Mouse (Mus musculus) brain, adult 10 weeks (tissue): ENCODE results near the gene AK157302. TPM values are rescaled to one million over a fixed set of nuclear protein-coding genes. Genes with fewer than 3 reads are reported as not detected.

Source experiments
- polyA plus RNA-seq: library from polyadenylated mRNA; stranded (reverse); fragments of 350-450 nt; fragmentation: Illumina TruSeq; extraction: RNeasy Lipid Tissue Mini Kit (QIAGEN cat#74804); gene quantifications from one replicate; pipeline ENCODE4 v1.2.3, GENCODE M21; 2015; ENCODE audit warnings: low read depth, low replicate concordance

Gene AK157302
- polyA plus RNA-seq, result 2.2 TPM

DNA sequence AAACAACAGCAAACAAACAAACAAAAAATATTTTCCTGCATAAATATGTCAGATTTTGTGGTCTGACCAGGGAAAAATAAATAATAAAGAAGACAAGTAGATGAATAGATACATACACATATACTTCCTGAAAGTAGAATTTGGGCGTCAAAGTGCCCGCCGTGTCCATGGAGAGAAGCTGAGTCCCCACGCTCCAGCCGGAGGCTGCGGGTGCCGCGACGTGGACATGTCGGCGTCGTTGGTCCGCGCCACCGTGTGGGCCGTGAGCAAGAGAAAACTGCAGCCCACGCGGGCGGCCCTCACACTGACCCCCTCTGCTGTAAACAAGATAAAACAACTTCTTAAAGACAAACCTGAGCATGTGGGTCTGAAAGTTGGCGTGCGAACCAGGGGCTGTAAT is at the start of gene AK157302:
Gene AK157302, plus strand, starts transcription at position 144 of the 400 bp plus-strand sequence.

GRCm38 (mm10) chr13:21453449-21453848 is 41.6 kb upstream of the AK157302 start, which contains the start of gene Zscan26:
Gene Zscan26, minus strand, starts transcription at chr13:21453730.

GRCm38 (mm10) chr13:21468061-21469019 is 26.7 kb upstream of the AK157302 start, which contains the start of gene Nkapl:
Gene Nkapl, minus strand, starts transcription at chr13:21468509.

DNA sequence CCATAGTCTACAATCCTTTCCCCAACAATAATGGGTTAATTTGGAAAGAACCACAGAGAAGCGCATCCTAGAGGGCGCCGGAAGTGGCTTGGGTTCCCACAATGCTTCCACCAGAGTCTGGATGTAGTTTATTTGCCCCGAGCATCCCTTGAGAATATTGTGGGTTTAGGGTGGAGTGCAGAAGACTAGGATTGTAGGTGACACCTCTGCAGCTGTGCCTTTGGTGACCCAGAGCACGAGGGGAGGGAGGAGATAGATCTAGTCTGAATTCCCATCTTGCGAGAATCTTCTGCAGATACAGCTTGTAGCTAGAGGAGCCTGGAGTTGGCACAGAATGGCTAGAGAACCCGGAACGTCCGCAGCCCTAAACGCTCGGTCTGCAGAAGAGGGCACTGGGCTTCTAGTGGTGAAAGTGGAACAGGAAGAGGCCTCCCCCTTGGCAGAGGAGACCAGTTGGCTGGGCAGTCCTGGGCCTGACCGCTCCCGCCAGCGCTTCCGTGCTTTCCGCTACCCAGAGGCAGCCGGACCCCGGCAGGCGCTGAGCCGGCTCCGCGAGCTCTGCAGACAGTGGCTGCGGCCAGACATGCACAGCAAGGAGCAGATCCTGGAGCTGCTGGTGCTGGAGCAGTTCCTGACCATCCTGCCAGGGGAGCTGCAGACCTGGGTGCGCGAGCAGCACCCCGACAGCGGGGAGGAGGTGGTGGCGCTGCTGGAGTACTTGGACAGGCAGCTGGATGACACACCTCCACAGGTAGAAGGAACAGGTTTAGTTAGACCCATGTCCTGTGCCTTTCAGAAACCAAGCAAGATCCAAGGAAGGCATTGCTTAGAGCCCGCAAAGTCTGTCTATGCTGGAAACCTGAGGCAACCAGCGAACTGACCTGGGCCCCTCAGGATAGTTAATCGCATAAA is 16.0 kb upstream of the AK157302 start, which contains the start of the genes Zkscan4 and Gm10065:
Gene Zkscan4, plus strand, starts transcription at position 149 of the 912 bp plus-strand sequence.
Gene Gm10065, minus strand, starts transcription at position 683 of the 912 bp plus-strand sequence.

DNA sequence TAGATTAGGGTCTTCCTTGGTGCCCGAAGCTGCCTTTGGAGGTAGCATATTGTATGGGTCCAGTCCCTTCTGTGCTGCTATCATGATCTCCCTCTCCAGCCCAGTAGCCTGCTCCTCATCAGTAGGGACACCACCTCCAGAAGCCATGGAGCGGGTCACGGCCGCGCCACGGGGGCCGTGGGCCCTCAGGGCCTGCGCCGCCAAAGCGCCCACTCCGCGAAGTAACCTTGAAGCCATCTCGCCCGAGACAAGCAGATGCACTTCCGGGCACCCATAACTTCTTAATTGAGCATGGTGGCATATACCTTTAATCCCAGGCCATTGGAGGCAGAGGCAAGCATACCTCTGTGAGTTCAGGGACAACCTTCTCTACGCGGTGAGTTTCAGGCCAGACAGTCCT is 6.2 kb downstream of the AK157302 start, which contains the start of gene Gm11273:
Gene Gm11273, minus strand, starts transcription at position 237 of the 400 bp plus-strand sequence.

GRCm38 (mm10) chr13:21530781-21531201 is 35.8 kb downstream of the AK157302 start, which contains the start of gene Zkscan8:
Gene Zkscan8, minus strand, starts transcription at chr13:21531120.

GRCm38 (mm10) chr13:21542708-21543107 is 47.7 kb downstream of the AK157302 start, which contains the start of gene Olfr1366:
Gene Olfr1366, minus strand, starts transcription at chr13:21542808.

Other genes starting within 250 kb of the AK157302 start
- not detected for gene Gpx5, start 202.5 kb upstream of the AK157302 start, polyA plus RNA-seq
- 1.0 TPM for gene Gpx6, start 183.1 kb upstream of the AK157302 start, polyA plus RNA-seq
- not detected for gene Olfr1367, start 148.3 kb upstream of the AK157302 start, polyA plus RNA-seq
- 6.4 TPM for gene Zscan12, start 132.4 kb upstream of the AK157302 start, polyA plus RNA-seq
- 31.8 TPM for gene Zkscan3, start 92.5 kb upstream of the AK157302 start, polyA plus RNA-seq
- 2.6 TPM for gene Pgbd1, start 54.2 kb upstream of the AK157302 start, polyA plus RNA-seq
- gene Zscan26, start 41.5 kb upstream of the AK157302 start, polyA plus RNA-seq, result 68.2 TPM
- 0.62 TPM for gene Nkapl, start 26.7 kb upstream of the AK157302 start, polyA plus RNA-seq
- 4.5 TPM for gene Zkscan4, start 16.3 kb upstream of the AK157302 start, polyA plus RNA-seq
- gene Gm10065, start 15.8 kb upstream of the AK157302 start, polyA plus RNA-seq, result not detected
- 15.6 TPM for gene Gm11273, start 6.2 kb downstream of the AK157302 start, polyA plus RNA-seq
- 8.6 TPM for gene Zkscan8, start 35.9 kb downstream of the AK157302 start, polyA plus RNA-seq
- not detected for gene Olfr1366, start 47.6 kb downstream of the AK157302 start, polyA plus RNA-seq
- not detected for gene Olfr1535, start 64.7 kb downstream of the AK157302 start, polyA plus RNA-seq
- gene Olfr1364, start 86.5 kb downstream of the AK157302 start, polyA plus RNA-seq, result not detected
- gene Olfr1362, start 118.8 kb downstream of the AK157302 start, polyA plus RNA-seq, result not detected
- not detected for gene Olfr11, start 147.3 kb downstream of the AK157302 start, polyA plus RNA-seq
- gene Olfr1361, start 168.2 kb downstream of the AK157302 start, polyA plus RNA-seq, result not detected
- gene Olfr1360, start 182.2 kb downstream of the AK157302 start, polyA plus RNA-seq, result not detected
- not detected for gene Olfr1359, start 202.9 kb downstream of the AK157302 start, polyA plus RNA-seq
- not detected for gene Hist1h2bl, start 220.9 kb downstream of the AK157302 start, polyA plus RNA-seq
- not detected for gene Hist1h2ai, start 221.2 kb downstream of the AK157302 start, polyA plus RNA-seq
- gene Hist1h3h, start 222.4 kb downstream of the AK157302 start, polyA plus RNA-seq, result not detected
- not detected for gene Hist1h2bm, start 226.8 kb downstream of the AK157302 start, polyA plus RNA-seq
- 1.7 TPM for gene Hist1h4j, start 239.8 kb downstream of the AK157302 start, polyA plus RNA-seq